Comparison of ENCODE assay signal across 8 mouse cellular contexts in genomic region chr7:4150059-4150541, GRCm38 (mm10). TPM values are rescaled to one million over a fixed set of nuclear protein-coding genes. Genes with fewer than 3 reads are reported as not detected.
DNase-seq lines count a peak whose midpoint lies in the region.

Gene Leng9, minus strand, starts transcription at chr7:4150374.

- intact Hi-C loops in heart, postnatal 14 days (cut with DNase I), result no loop called here

- no peaks in the 10 kb centered on the region for H3K9me3 ChIP-seq in embryonic facial prominence, embryonic 10.5 days
- no peaks in the 10 kb centered on the region for H3K9me3 ChIP-seq in megakaryocyte, embryonic 14.5 days

- H3K4me1 ChIP-seq in embryonic facial prominence, embryonic 10.5 days, result peaks cover 26% of the 10 kb centered on the region
- H3K4me1 ChIP-seq in megakaryocyte, embryonic 14.5 days, result peaks cover 90% of the 10 kb centered on the region

- DNase-seq in A20 (ENCODE audit: low read depth, low spot score) (peak; percentile 91), ES-CJ7 (ENCODE audit: low read depth, low spot score) (peak; percentile 73)
- DNase-seq in embryonic facial prominence, embryonic 10.5 days (ENCODE audit: low spot score), result no peak
- DNase-seq in heart, postnatal 14 days, result peak; percentile 36 to 43
- DNase-seq in large intestine, adult 2 months (ENCODE audit: low read depth, low spot score), result no peak
- DNase-seq in testis, postnatal 10 days (ENCODE audit: low spot score), result peak; percentile 77
- no peak for DNase-seq in layer of hippocampus, adult 8-10 months (ENCODE audit: low spot score in 2 of 2)

- H3K36me3 ChIP-seq in embryonic facial prominence, embryonic 10.5 days (replicated peaks), result peaks cover 35% of the 10 kb centered on the region
- H3K36me3 ChIP-seq in megakaryocyte, embryonic 14.5 days (replicated peaks; ENCODE audit: low read length), result peaks cover 72% of the 10 kb centered on the region

- H3K27me3 ChIP-seq in embryonic facial prominence, embryonic 10.5 days (replicated peaks; ENCODE audit: low read depth, poor library complexity, severe bottlenecking), result peaks cover 30% of the 10 kb centered on the region
- H3K27me3 ChIP-seq in megakaryocyte, embryonic 14.5 days (replicated peaks), result peaks cover 6% of the 10 kb centered on the region

- 2% methylated on average over 14 of the region's 14 CpGs for WGBS in embryonic facial prominence, embryonic 10.5 days
- 1% methylated on average over 14 of the region's 14 CpGs for WGBS in large intestine, adult 2 months

- peak within 1 kb of the TSS; percentile 77 for H3K4me3 ChIP-seq in embryonic facial prominence, embryonic 10.5 days
- H3K4me3 ChIP-seq in megakaryocyte, embryonic 14.5 days (replicated peaks), result peak within 1 kb of the TSS; percentile 97

- peak within 1 kb of the TSS; percentile 82 for H3K27ac ChIP-seq in embryonic facial prominence, embryonic 10.5 days (replicated peaks)

RNA-seq across cellular contexts. Expression of gene Leng9, which starts in this region (rescaled TPM):
- 1.4 and 1.7 TPM in 2 replicates for polyA plus RNA-seq in embryonic facial prominence, embryonic 10.5 days (2016; fragmentation: Nextera tagmentation; extraction: Ambion mirVana)
- 1 to 10 TPM; 2.7 to 3.4 TPM for total RNA-seq in heart, postnatal 14 days (2021)
- polyA plus RNA-seq in large intestine, adult 2 months (2012; rRNA removed), result 30.0 and 45.0 TPM in 2 replicates
- 1.6 and 5.1 TPM in 2 replicates for polyA plus RNA-seq in megakaryocyte, embryonic 14.5 days (2012; ENCODE audit: insufficient read depth, low replicate concordance)
- 1 to 10 TPM; 5.1 to 6.8 (median 5.7) TPM for total RNA-seq in layer of hippocampus, adult 8-10 months (2022)

Comparison
In these comparisons a context has a peak if more than half of its experiments do, and no peak if none do; other contexts are left out.
1. DNase-seq: peak in A20 (single experiment), ES-CJ7 (single experiment), heart, postnatal 14 days (2 of 2) and testis, postnatal 10 days (single experiment); none in embryonic facial prominence, embryonic 10.5 days (single experiment), large intestine, adult 2 months (single experiment) and layer of hippocampus, adult 8-10 months (0 of 2).